14 mouse cellular contexts compared by ENCODE assay signal in the genomic region with DNA sequence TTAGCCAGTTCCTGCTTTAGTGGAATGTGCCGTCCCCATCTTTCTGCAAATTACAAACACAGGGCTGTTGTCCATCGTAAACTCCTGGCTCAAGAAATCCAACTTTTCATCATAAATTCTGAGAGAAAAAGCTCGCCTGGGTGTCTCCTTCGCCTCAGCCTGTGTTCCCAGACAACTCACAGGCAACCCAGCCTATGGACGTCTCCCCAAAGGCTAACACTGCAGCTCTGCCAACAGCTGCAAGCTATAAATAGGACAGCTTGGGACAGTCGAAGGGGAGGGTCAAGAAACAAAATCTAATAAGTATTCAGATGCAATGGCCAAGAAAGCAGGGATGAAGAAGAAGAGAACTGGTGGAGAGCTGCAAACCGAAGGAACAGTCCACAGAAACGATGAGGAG. TPM values are rescaled to one million over a fixed set of nuclear protein-coding genes. Genes with fewer than 3 reads are reported as not detected.
A peak's percentile ranks its signal among the peaks of the same experiment; 100 is the strongest.
DNase-seq lines count a peak whose midpoint lies in the region; ATAC-seq lines count a peak whose summit lies in the region.
"Had no signal": no experiment of that assay in that cellular context is flagged by ENCODE, and none has a peak within 500 bp of the region (broad histone marks: within the 10 kb centered on the region; RNA-seq: fewer than 3 reads in every experiment).

No protein-coding gene starts in this region.

- peak; percentile 98 for DNase-seq in heart, adult 11 months
- no peak for DNase-seq in lung, postnatal 36 days
- peak; percentile 75 to 79 for DNase-seq in heart, postnatal 10 days
- DNase-seq in frontal cortex, adult 2 months (ENCODE audit: extremely low spot score in 1 of 2, low spot score in 1 of 2), result no peak
- DNase-seq in forebrain, embryonic 10.5 days (ENCODE audit: extremely low spot score, low spot score), result no peak
- DNase-seq: adrenal gland, postnatal 14 days; cerebellum, adult 8-10 months had no signal

- no peak overlapping the region for H3K4me3 ChIP-seq in heart, embryonic 11.5 days (ENCODE audit: low read depth, low read length)
- no peak overlapping the region for H3K4me3 ChIP-seq in lung, embryonic 15.5 days
- no peak overlapping the region for H3K4me3 ChIP-seq in stomach, embryonic 14.5 days (ENCODE audit: low read depth, low read length)
- H3K4me3 ChIP-seq in forebrain, embryonic 10.5 days, result no peak overlapping the region
- H3K4me3 ChIP-seq: erythroblast, embryonic 14.5 days; hindbrain, embryonic 15.5 days; limb, embryonic 12.5 days; midbrain, embryonic 15.5 days had no signal

- H3K4me1 ChIP-seq in heart, embryonic 11.5 days (ENCODE audit: control insufficient read depth, insufficient read depth, low read length), result peaks cover 8% of the 10 kb centered on the region
- H3K4me1 ChIP-seq in lung, embryonic 15.5 days, result peaks cover 27% of the 10 kb centered on the region
- H3K4me1 ChIP-seq in stomach, embryonic 14.5 days (ENCODE audit: control insufficient read depth, insufficient read depth, low read length), result peaks cover 40% of the 10 kb centered on the region
- peaks cover 39% of the 10 kb centered on the region for H3K4me1 ChIP-seq in forebrain, embryonic 10.5 days
- H3K4me1 ChIP-seq: midbrain, embryonic 15.5 days had no signal

- H3K27ac ChIP-seq in heart, embryonic 11.5 days (ENCODE audit: low read depth, low read length), result no peak overlapping the region
- H3K27ac ChIP-seq in lung, embryonic 15.5 days, result peak overlapping the region; percentile 71
- H3K27ac ChIP-seq in stomach, embryonic 14.5 days (ENCODE audit: low read length), result peak overlapping the region; percentile 92
- H3K27ac ChIP-seq in forebrain, embryonic 10.5 days, result no peak overlapping the region
- H3K27ac ChIP-seq: hindbrain, embryonic 15.5 days; limb, embryonic 12.5 days; midbrain, embryonic 15.5 days had no signal

- no peak overlapping the region for H3K9ac ChIP-seq in heart, embryonic 11.5 days (ENCODE audit: low read depth, low read length)
- H3K9ac ChIP-seq in lung, embryonic 15.5 days, result no peak overlapping the region
- no peak overlapping the region for H3K9ac ChIP-seq in stomach, embryonic 14.5 days (replicated peaks; ENCODE audit: low read depth, low read length)
- H3K9ac ChIP-seq: hindbrain, embryonic 15.5 days; limb, embryonic 12.5 days; midbrain, embryonic 15.5 days had no signal

- H3K36me3 ChIP-seq in heart, embryonic 11.5 days (ENCODE audit: control insufficient read depth, insufficient read depth, low read length), result no peaks in the 10 kb centered on the region
- no peaks in the 10 kb centered on the region for H3K36me3 ChIP-seq in lung, embryonic 15.5 days
- H3K36me3 ChIP-seq in stomach, embryonic 14.5 days (ENCODE audit: control insufficient read depth, insufficient read depth, low read length), result no peaks in the 10 kb centered on the region
- H3K36me3 ChIP-seq in forebrain, embryonic 10.5 days (replicated peaks), result no peaks in the 10 kb centered on the region
- H3K36me3 ChIP-seq: hindbrain, embryonic 15.5 days; limb, embryonic 12.5 days; midbrain, embryonic 15.5 days had no signal

- 56% methylated on average over 8 of the region's 8 CpGs for WGBS in heart, embryonic 11.5 days (ENCODE audit: insufficient replicate concordance)
- WGBS in lung, embryonic 15.5 days, result 49% methylated on average over 8 of the region's 8 CpGs
- WGBS in stomach, embryonic 14.5 days, result 35% methylated on average over 8 of the region's 8 CpGs
- WGBS in forebrain, embryonic 10.5 days, result 86% methylated on average over 8 of the region's 8 CpGs

- no peaks in the 10 kb centered on the region; the same call in 1 of the 2 replicates for H3K27me3 ChIP-seq in heart, embryonic 11.5 days (ENCODE audit: control insufficient read depth, insufficient read depth, low read length)
- no peaks in the 10 kb centered on the region for H3K27me3 ChIP-seq in lung, embryonic 15.5 days
- H3K27me3 ChIP-seq in stomach, embryonic 14.5 days (ENCODE audit: control insufficient read depth, insufficient read depth, low read length), result no peaks in the 10 kb centered on the region
- no peaks in the 10 kb centered on the region for H3K27me3 ChIP-seq in forebrain, embryonic 10.5 days (ENCODE audit: poor library complexity, severe bottlenecking)
- H3K27me3 ChIP-seq: hindbrain, embryonic 15.5 days; midbrain, embryonic 15.5 days had no signal

- intact Hi-C loops in heart, postnatal 10 days (cut with DNase I), result loop anchor here (2.0 kb wide), 1 partner anchor 50 kb away; no protein-coding TSS in a partner anchor

- no peak overlapping the region for H3K4me2 ChIP-seq in heart, embryonic 11.5 days
- no peak overlapping the region for H3K4me2 ChIP-seq in lung, embryonic 15.5 days
- no peak overlapping the region for H3K4me2 ChIP-seq in stomach, embryonic 14.5 days (replicated peaks; ENCODE audit: low read depth, low read length)
- H3K4me2 ChIP-seq: hindbrain, embryonic 15.5 days; limb, embryonic 12.5 days; midbrain, embryonic 15.5 days had no signal

- H3K9me3 ChIP-seq in heart, embryonic 11.5 days (replicated peaks; ENCODE audit: control insufficient read depth, low read length), result no peaks in the 10 kb centered on the region; the same call in 1 of the 2 replicates
- H3K9me3 ChIP-seq in lung, embryonic 15.5 days, result no peaks in the 10 kb centered on the region
- no peaks in the 10 kb centered on the region for H3K9me3 ChIP-seq in stomach, embryonic 14.5 days (ENCODE audit: control insufficient read depth, low read depth, low read length)
- H3K9me3 ChIP-seq in forebrain, embryonic 10.5 days, result peaks cover 16% of the 10 kb centered on the region
- H3K9me3 ChIP-seq: hindbrain, embryonic 15.5 days; midbrain, embryonic 15.5 days had no signal

- ATAC-seq in heart, embryonic 11.5 days (replicated peaks; ENCODE audit: insufficient number of reproducible peaks, low FRiP score, low TSS enrichment), result no peak
- peak; percentile 85; the same call in 1 of the 2 replicates for ATAC-seq in lung, embryonic 15.5 days (ENCODE audit: borderline replicate concordance, extremely low read depth, low FRiP score, low TSS enrichment)
- ATAC-seq in stomach, embryonic 14.5 days (ENCODE audit: insufficient number of reproducible peaks, insufficient read depth, low FRiP score, low read depth), result peak; percentile 56; the same call in 1 of the 2 replicates
- ATAC-seq: midbrain, embryonic 15.5 days had no signal

RNA-seq across cellular contexts. Expression of a gene that starts 48.1 kb away (rescaled TPM):
- 4.2 and 5.8 TPM in 2 replicates for polyA plus RNA-seq in heart, embryonic 11.5 days (2014; fragmentation: Nextera tagmentation; extraction: Ambion mirVana)
- 11.7 and 12.9 TPM in 2 replicates for polyA plus RNA-seq in lung, embryonic 15.5 days (2015; fragmentation: Nextera tagmentation; extraction: Ambion mirVana)
- total RNA-seq in heart, postnatal 10 days (2021), result 10 to 100 TPM; 40.6 to 50.4 TPM
- polyA plus RNA-seq in stomach, embryonic 14.5 days (2014; fragmentation: Nextera tagmentation; extraction: Ambion mirVana), result 24.9 and 30.5 TPM in 2 replicates
- polyA plus RNA-seq in frontal cortex, adult 2 months (2012; rRNA removed), result 27.9 and 31.7 TPM in 2 replicates
- polyA plus RNA-seq in forebrain, embryonic 10.5 days (2016; fragmentation: Nextera tagmentation; extraction: Ambion mirVana), result 26.2 and 26.8 TPM in 2 replicates
- polyA plus RNA-seq: erythroblast, embryonic 14.5 days had no signal

Comparison
In these comparisons a context has a peak if more than half of its experiments do, and no peak if none do; other contexts are left out.
1. DNase-seq: peak in heart, adult 11 months (single experiment) and heart, postnatal 10 days (2 of 2); none in lung, postnatal 36 days (single experiment), frontal cortex, adult 2 months (0 of 2) and forebrain, embryonic 10.5 days (single experiment).
2. H3K27ac ChIP-seq: peak in lung, embryonic 15.5 days (single experiment) and stomach, embryonic 14.5 days (single experiment); none in heart, embryonic 11.5 days (single experiment) and forebrain, embryonic 10.5 days (single experiment).